Mouse (Mus musculus): ENCODE measurements around the gene Pih1d1. TPM values are rescaled to one million over a fixed set of nuclear protein-coding genes. Genes with fewer than 3 reads are reported as not detected.
A peak's percentile ranks its signal among the peaks of the same experiment; 100 is the strongest.

The Pih1d1 gene
- total and polyA plus RNA-seq, 3 experiments, result 141 to 148 TPM; not detected in 1

GRCm38 (mm10) chr7:45156206-45156605 is 2.1 kb downstream of the Pih1d1 start:
- Histone ChIP-seq H3K4me1 (ENCODE audit: control insufficient read depth in 1 of 2, insufficient read depth in 2 of 2, low read length in 2 of 2) (peaks cover 4 to 12% of the 10 kb centered on the region in 2 experiments; a peak in 3 of 4 replicates), H3K9ac (ENCODE audit: control insufficient read depth, low read depth, low read length, poor library complexity, severe bottlenecking) (no peak overlapping the region; the same call in 1 of the 2 replicates), H3K9me3 (replicated peaks; ENCODE audit: insufficient read depth, low read length) (no peaks in the 10 kb centered on the region), H3K36me3 (ENCODE audit: control insufficient read depth in 1 of 2, insufficient read depth in 2 of 2, low read length in 2 of 2) (peaks cover 0 to 7% of the 10 kb centered on the region in 2 experiments; a peak in 2 of 4 replicates), H3K27ac (ENCODE audit: control insufficient read depth, low read depth, low read length) (no peak overlapping the region; the same call in 1 of the 2 replicates), H3K79me2 (ENCODE audit: control insufficient read depth, insufficient read depth, low read length, poor library complexity) (peaks cover 7% of the 10 kb centered on the region; the same call in 1 of the 2 replicates), H3K27me3 (ENCODE audit: control insufficient read depth in 1 of 2, insufficient read depth in 2 of 2, low read length in 2 of 2) (no peaks in the 10 kb centered on the region), H3K4me3 (ENCODE audit: control insufficient read depth in 1 of 2, insufficient read depth in 1 of 2, low read depth in 2 of 2, low read length in 2 of 2) (peak overlapping the region; percentile 27 to 34; a peak in 2 of 4 replicates)
- DNase-seq (ENCODE audit: low read depth, low spot score), result no peak
- TF ChIP-seq CHD2 (IDR thresholded peaks at IDR 0.05; ENCODE audit: low read length) (no peak), GATA1 (IDR thresholded peaks at IDR 0.05; ENCODE audit: low read depth, low read length) (no peak), KAT2A (conservative IDR thresholded peaks at IDR 0.05; ENCODE audit: low read depth, low read length) (no peak), ZNF384 (IDR thresholded peaks at IDR 0.05; ENCODE audit: low read depth, low read length) (no peak), SMC3 (IDR thresholded peaks at IDR 0.05; ENCODE audit: low read depth, low read length) (no peak), MXI1 (IDR thresholded peaks at IDR 0.05; ENCODE audit: low read depth, low read length) (no peak), USF2 (IDR thresholded peaks at IDR 0.05; ENCODE audit: borderline replicate concordance in 1 of 2, insufficient read depth in 1 of 2, low read depth in 1 of 2, low read length in 2 of 2) (no peak), ZMIZ1 (IDR thresholded peaks at IDR 0.05; ENCODE audit: low read depth, low read length) (no peak), ZC3H11A (IDR thresholded peaks at IDR 0.05; ENCODE audit: low read depth, low read length) (no peak)

GRCm38 (mm10) chr7:45157459-45157858 is 3.4 kb downstream of the Pih1d1 start:
- Histone ChIP-seq H3K9ac (ENCODE audit: control insufficient read depth, low read depth, low read length, poor library complexity, severe bottlenecking) (no peak overlapping the region), H3K4me1 (ENCODE audit: control insufficient read depth in 1 of 2, insufficient read depth in 2 of 2, low read length in 2 of 2) (peaks cover 4 to 12% of the 10 kb centered on the region in 2 experiments), H3K36me3 (ENCODE audit: control insufficient read depth in 1 of 2, insufficient read depth in 2 of 2, low read length in 2 of 2) (peaks cover 0 to 11% of the 10 kb centered on the region in 2 experiments; a peak in 2 of 4 replicates), H3K27ac (ENCODE audit: control insufficient read depth, low read depth, low read length) (no peak overlapping the region), H3K9me3 (replicated peaks; ENCODE audit: insufficient read depth, low read length) (no peaks in the 10 kb centered on the region), H3K4me3 (ENCODE audit: control insufficient read depth in 1 of 2, insufficient read depth in 1 of 2, low read depth in 2 of 2, low read length in 2 of 2) (no peak overlapping the region), H3K27me3 (ENCODE audit: control insufficient read depth in 1 of 2, insufficient read depth in 2 of 2, low read length in 2 of 2) (no peaks in the 10 kb centered on the region), H3K79me2 (ENCODE audit: control insufficient read depth, insufficient read depth, low read length, poor library complexity) (peaks cover 7% of the 10 kb centered on the region; the same call in 1 of the 2 replicates)
- no peak for TF ChIP-seq CHD1 (IDR thresholded peaks at IDR 0.05; ENCODE audit: low read depth, low read length)
- no peak for TF ChIP-seq NRF1 (IDR thresholded peaks at IDR 0.05; ENCODE audit: insufficient read depth, low read depth, low read length, poor library complexity, severe bottlenecking)
- no peak for TF ChIP-seq BHLHE40 (IDR thresholded peaks at IDR 0.05; ENCODE audit: borderline replicate concordance, low read depth, low read length)
- no peak for TF ChIP-seq MEF2A (IDR thresholded peaks at IDR 0.05; ENCODE audit: extremely low read depth, insufficient replicate concordance, low read depth, low read length, poor library complexity, severe bottlenecking)
- no peak for TF ChIP-seq TAL1 (IDR thresholded peaks at IDR 0.05; ENCODE audit: low read length)
- TF ChIP-seq ZNF384 (IDR thresholded peaks at IDR 0.05; ENCODE audit: low read depth, low read length), result no peak
- TF ChIP-seq TCF12 (IDR thresholded peaks at IDR 0.05; ENCODE audit: low read depth, low read length), result no peak
- no peak for TF ChIP-seq MYC (IDR thresholded peaks at IDR 0.05; ENCODE audit: low read depth, low read length)
- TF ChIP-seq SIN3A (IDR thresholded peaks at IDR 0.05; ENCODE audit: low read length), result no peak
- no peak for TF ChIP-seq EP300 (IDR thresholded peaks at IDR 0.05; ENCODE audit: low read depth in 1 of 2, low read length in 2 of 2)
- no peak for DNase-seq (ENCODE audit: low read depth, low spot score)
